In genomic region chr5:32138446-32139195, GRCm38 (mm10) we compare ENCODE assay signal across 8 mouse cellular contexts. TPM values are rescaled to one million over a fixed set of nuclear protein-coding genes. Genes with fewer than 3 reads are reported as not detected.
DNase-seq lines count a peak whose midpoint lies in the region; TF ChIP-seq lines count a peak whose summit lies in the region.

No protein-coding gene starts in this region.

- H3K4me2 ChIP-seq in myocyte (ENCODE audit: low read depth), result peak overlapping the region; percentile 79

- TF ChIP-seq CTCF in testis, adult 2 months (IDR thresholded peaks at IDR 0.05; ENCODE audit: control insufficient read depth, insufficient read depth, insufficient replicate concordance, low read depth, low read length), result no peak

- no peaks in the 10 kb centered on the region for H3K27me3 ChIP-seq in testis, adult 2 months (ENCODE audit: control insufficient read depth, insufficient read depth, low read length)
- H3K27me3 ChIP-seq in heart, embryonic 10.5 days (ENCODE audit: insufficient read depth, poor library complexity, severe bottlenecking), result 0 out of 2 replicates have a peak, but pooled peaks cover 5% of the 10 kb centered on the region
- H3K27me3 ChIP-seq in myocyte (ENCODE audit: control insufficient read depth, insufficient read depth, insufficient read length), result no peaks in the 10 kb centered on the region

- no peaks in the 10 kb centered on the region for H3K36me3 ChIP-seq in testis, adult 2 months (ENCODE audit: control insufficient read depth, insufficient read depth, low read length)
- H3K36me3 ChIP-seq in heart, embryonic 10.5 days, result no peaks in the 10 kb centered on the region
- H3K36me3 ChIP-seq in myocyte (ENCODE audit: control insufficient read depth, insufficient read depth), result peaks cover 25% of the 10 kb centered on the region

- TF ChIP-seq POLR2A in testis, adult 2 months (IDR thresholded peaks at IDR 0.05; ENCODE audit: control insufficient read depth, low read depth, low read length), result no peak
- peak; percentile 19 for TF ChIP-seq POLR2A in myocyte (IDR thresholded peaks at IDR 0.05; ENCODE audit: insufficient read length, low read depth)

- no peak for DNase-seq in testis, postnatal 10 days (ENCODE audit: low spot score)
- DNase-seq in heart, embryonic 10.5 days (ENCODE audit: low spot score), result no peak
- peak; percentile 75 for DNase-seq in large intestine, adult 2 months (ENCODE audit: low read depth, low spot score)
- no peak for DNase-seq in ovary, postnatal 36 days (ENCODE audit: low spot score)
- DNase-seq in cerebellum, adult 18-20 months, result no peak
- DNase-seq in layer of hippocampus, adult 11-12 months (ENCODE audit: low spot score), result no peak

- WGBS in heart, embryonic 10.5 days, result 51% methylated on average over 10 of the region's 10 CpGs
- 4% methylated on average over 10 of the region's 10 CpGs for WGBS in large intestine, adult 2 months

- H3K4me3 ChIP-seq in testis, adult 2 months (ENCODE audit: control insufficient read depth, low read depth, low read length), result peak overlapping the region; percentile 10
- H3K4me3 ChIP-seq in heart, embryonic 10.5 days, result peak overlapping the region; percentile 81
- peak overlapping the region; percentile 99 for H3K4me3 ChIP-seq in myocyte

- H3K27ac ChIP-seq in testis, adult 2 months (ENCODE audit: control insufficient read depth, insufficient read depth, low read depth, low read length), result peak overlapping the region; percentile 41; the same call in 1 of the 2 replicates
- H3K27ac ChIP-seq in heart, embryonic 10.5 days, result peak overlapping the region; percentile 56; the same call in 1 of the 2 replicates

- H3K4me1 ChIP-seq in testis, adult 2 months (ENCODE audit: control insufficient read depth, insufficient read depth, low read length), result peaks cover 14% of the 10 kb centered on the region
- peaks cover 53% of the 10 kb centered on the region for H3K4me1 ChIP-seq in heart, embryonic 10.5 days

- H3ac ChIP-seq in myocyte (ENCODE audit: control insufficient read depth, insufficient read length), result peak overlapping the region; percentile 98

- peaks cover 70% of the 10 kb centered on the region for H3K79me2 ChIP-seq in myocyte (ENCODE audit: control insufficient read depth, insufficient read depth)

- H3K9me3 ChIP-seq in heart, embryonic 10.5 days, result no peaks in the 10 kb centered on the region

TF ChIP-seq in myocyte, 11 proteins besides CTCF, POLR2A, EP300 and RAD21:
- peak; percentile 66 for TF ChIP-seq CEBPB (IDR thresholded peaks at IDR 0.05; ENCODE audit: insufficient read depth, poor library complexity, severe bottlenecking)
- TF ChIP-seq MYOG (IDR thresholded peaks at IDR 0.05; ENCODE audit: control insufficient read depth in 1 of 3, insufficient read depth in 1 of 3, insufficient read length in 2 of 3, low read depth in 2 of 3), result peak in 2 of 3 experiments; percentile 27 to 41
- TF ChIP-seq MYOD1 (IDR thresholded peaks at IDR 0.05; ENCODE audit: control insufficient read depth in 1 of 3, insufficient read length in 2 of 3, low read depth in 2 of 3), result no peak

RNA-seq across cellular contexts. Expression of gene Fosl2, which starts 3.0 kb away (rescaled TPM):
- polyA plus RNA-seq in testis, adult 2 months (2012; rRNA removed), result 1.4 and 1.6 TPM in 2 replicates
- polyA plus RNA-seq in heart, embryonic 10.5 days (2016; fragmentation: Nextera tagmentation; extraction: Ambion mirVana), result 2.1 TPM in 2 replicates
- polyA plus RNA-seq in large intestine, adult 2 months (2012; rRNA removed), result 31.2 and 68.0 TPM in 2 replicates
- polyA plus RNA-seq in myocyte (2012; fragmentation: generic; extraction: Trizol), result 30.9 TPM

Comparison
In these comparisons a context has a peak if more than half of its experiments do, and no peak if none do; other contexts are left out.
1. H3K4me3 ChIP-seq: peak in every context shown above with its lines; median percentile 99 in myocyte; 81 in heart, embryonic 10.5 days; 10 in testis, adult 2 months.
2. RNA of gene Fosl2, which starts 3.0 kb away (polyA plus RNA-seq): 31.2 to 68.0 TPM in large intestine, adult 2 months and 30.9 TPM in myocyte (single experiment); 2.1 TPM in heart, embryonic 10.5 days and 1.4 to 1.6 TPM in testis, adult 2 months; every median in the first group is over 10 times any median in the second.